ENCODE assay signal across 11 mouse cellular contexts in the genomic region with DNA sequence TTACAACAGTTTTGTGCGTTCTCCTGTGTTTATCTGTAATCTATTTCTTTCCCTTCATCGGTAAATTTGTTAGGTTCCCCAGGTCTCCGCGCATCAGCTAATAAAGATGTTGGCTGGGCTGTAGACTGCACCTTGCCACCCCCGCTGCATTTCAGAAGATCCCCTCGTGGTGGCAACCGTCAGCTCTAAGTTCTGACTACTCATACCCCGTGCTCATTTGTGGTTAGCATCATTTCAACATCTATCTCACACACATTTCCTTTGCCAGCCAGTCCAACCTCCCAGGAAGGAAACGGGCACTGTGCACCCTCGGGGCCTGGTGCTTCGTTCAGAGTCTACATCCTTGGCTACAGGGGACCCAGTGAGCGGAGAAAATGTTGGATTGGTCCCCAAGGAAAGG. TPM values are rescaled to one million over a fixed set of nuclear protein-coding genes. Genes with fewer than 3 reads are reported as not detected.
DNase-seq lines count a peak whose midpoint lies in the region; ATAC-seq and TF ChIP-seq lines count a peak whose summit lies in the region.
"Had no signal": no experiment of that assay in that cellular context is flagged by ENCODE, and none has a peak within 500 bp of the region (broad histone marks: within the 10 kb centered on the region; RNA-seq: fewer than 3 reads in every experiment).

No protein-coding gene starts in this region.

- no peak overlapping the region for H3K9ac ChIP-seq in hindbrain, embryonic 11.5 days (ENCODE audit: low read depth, low read length)
- H3K9ac ChIP-seq in kidney, embryonic 15.5 days = no peak overlapping the region
- H3K9ac ChIP-seq: embryonic facial prominence, embryonic 15.5 days; limb, embryonic 13.5 days had no signal

- H3K9me3 ChIP-seq in hindbrain, embryonic 11.5 days (ENCODE audit: control insufficient read depth, low read length) = no peaks in the 10 kb centered on the region
- H3K9me3 ChIP-seq in kidney, embryonic 15.5 days (replicated peaks) = no peaks in the 10 kb centered on the region
- H3K9me3 ChIP-seq: embryonic facial prominence, embryonic 15.5 days; limb, embryonic 13.5 days had no signal

- peak; percentile 94 for ATAC-seq in inflammation-experienced regulatory T-cells, adult 6 months
- no peak for ATAC-seq in hindbrain, embryonic 11.5 days (ENCODE audit: low FRiP score)
- ATAC-seq in kidney, embryonic 15.5 days (replicated peaks; ENCODE audit: low FRiP score) = no peak
- ATAC-seq: hindbrain, embryonic 16.5 days had no signal

- peak overlapping the region; percentile 52; the same call in 1 of the 2 replicates for H3K27ac ChIP-seq in layer of hippocampus, adult 2 months
- no peak overlapping the region for H3K27ac ChIP-seq in spleen, adult 2 months (ENCODE audit: insufficient read depth, low read length)
- H3K27ac ChIP-seq in hindbrain, embryonic 11.5 days (ENCODE audit: low read depth, low read length) = no peak overlapping the region
- H3K27ac ChIP-seq in kidney, embryonic 15.5 days = no peak overlapping the region
- H3K27ac ChIP-seq: embryonic facial prominence, embryonic 15.5 days; limb, embryonic 13.5 days had no signal

- H3K4me1 ChIP-seq in spleen, adult 2 months (ENCODE audit: control insufficient read depth, insufficient read depth, insufficient read length) = peaks cover 3% of the 10 kb centered on the region
- H3K4me1 ChIP-seq in hindbrain, embryonic 11.5 days (replicated peaks; ENCODE audit: control insufficient read depth, insufficient read depth, low read length) = 0 out of 2 replicates have a peak, but pooled peaks cover 2% of the 10 kb centered on the region
- peaks cover 33% of the 10 kb centered on the region for H3K4me1 ChIP-seq in kidney, embryonic 15.5 days

- TF ChIP-seq POLR2A in spleen, adult 2 months (IDR thresholded peaks at IDR 0.05; ENCODE audit: low read depth, low read length) = no peak

- no peak overlapping the region for H3K4me3 ChIP-seq in layer of hippocampus, adult 2 months
- no peak overlapping the region for H3K4me3 ChIP-seq in spleen, adult 2 months (ENCODE audit: extremely low read depth, insufficient read depth, insufficient read length)
- H3K4me3 ChIP-seq in hindbrain, embryonic 11.5 days (ENCODE audit: low read depth, low read length) = no peak overlapping the region
- H3K4me3 ChIP-seq in kidney, embryonic 15.5 days (replicated peaks) = no peak overlapping the region
- H3K4me3 ChIP-seq: embryonic facial prominence, embryonic 15.5 days; limb, embryonic 13.5 days had no signal

- 5% methylated on average over 12 of the region's 12 CpGs for WGBS in spleen, adult 2 months
- 76% methylated on average over 12 of the region's 12 CpGs for WGBS in hindbrain, embryonic 11.5 days
- 71% methylated on average over 12 of the region's 12 CpGs for WGBS in kidney, embryonic 15.5 days

- H3K27me3 ChIP-seq in spleen, adult 2 months (ENCODE audit: control insufficient read depth, insufficient read depth, low read length) = no peaks in the 10 kb centered on the region
- H3K27me3 ChIP-seq in hindbrain, embryonic 11.5 days (ENCODE audit: control insufficient read depth, insufficient read depth, low read length) = no peaks in the 10 kb centered on the region
- H3K27me3 ChIP-seq in kidney, embryonic 15.5 days = no peaks in the 10 kb centered on the region; the same call in 1 of the 2 replicates
- H3K27me3 ChIP-seq: embryonic facial prominence, embryonic 15.5 days; limb, embryonic 13.5 days had no signal

- no peak overlapping the region for H3K4me2 ChIP-seq in hindbrain, embryonic 11.5 days (replicated peaks; ENCODE audit: low read depth, low read length)
- no peak overlapping the region for H3K4me2 ChIP-seq in kidney, embryonic 15.5 days

- no peaks in the 10 kb centered on the region for H3K36me3 ChIP-seq in spleen, adult 2 months (ENCODE audit: control insufficient read depth, insufficient read depth, low read length)
- H3K36me3 ChIP-seq in hindbrain, embryonic 11.5 days (ENCODE audit: control insufficient read depth, insufficient read depth, low read length) = no peaks in the 10 kb centered on the region
- no peaks in the 10 kb centered on the region for H3K36me3 ChIP-seq in kidney, embryonic 15.5 days
- H3K36me3 ChIP-seq: embryonic facial prominence, embryonic 15.5 days; limb, embryonic 13.5 days had no signal

- peak; percentile 64 for TF ChIP-seq CTCF in layer of hippocampus, adult 2 months (conservative IDR thresholded peaks at IDR 0.05)
- TF ChIP-seq CTCF in spleen, adult 2 months (IDR thresholded peaks at IDR 0.05; ENCODE audit: extremely low read depth, insufficient read depth, insufficient read length, insufficient replicate concordance) = peak; percentile 57; the same call in 1 of the 2 replicates

- peak in 1 of 2 experiments; percentile 32 for DNase-seq in layer of hippocampus, adult 2 months (ENCODE audit: low spot score in 2 of 2)
- DNase-seq in layer of hippocampus, adult 9-11 months = no peak
- DNase-seq in CD8-positive naive resting alpha-beta T cell, adult 2 months (ENCODE audit: low read depth in 2 of 2, low spot score in 2 of 2) = peak; percentile 59 to 79
- DNase-seq in spleen, adult 2 months (ENCODE audit: low read depth in 1 of 2, low spot score in 2 of 2) = peak; percentile 60 to 75
- DNase-seq in ovary, adult 18-20 months (ENCODE audit: low spot score) = no peak
- no peak for DNase-seq in hindbrain, embryonic 11.5 days (ENCODE audit: low spot score)

RNA-seq across cellular contexts. Expression of gene Stum, which starts 51.5 kb away (rescaled TPM):
- 100 to 1,000 TPM; 298 to 309 TPM for total RNA-seq in layer of hippocampus, adult 2 months (2021)
- polyA plus RNA-seq in inflammation-experienced regulatory T-cells, adult 6 months (2017; shearing (Covaris generic)) = not detected
- polyA plus RNA-seq in spleen, adult 2 months (2012; rRNA removed) = 4.5 and 10.9 TPM in 2 replicates
- 0.85 and 1.0 TPM in 2 replicates for polyA plus RNA-seq in hindbrain, embryonic 11.5 days (2014; fragmentation: Nextera tagmentation; extraction: Ambion mirVana)
- 1.4 and 1.7 TPM in 2 replicates for polyA plus RNA-seq in kidney, embryonic 15.5 days (2015; fragmentation: Nextera tagmentation; extraction: Ambion mirVana)

Comparison
In these comparisons a context has a peak if more than half of its experiments do, and no peak if none do; other contexts are left out.
1. DNase-seq: peak in CD8-positive naive resting alpha-beta T cell, adult 2 months (2 of 2) and spleen, adult 2 months (2 of 2); none in layer of hippocampus, adult 9-11 months (single experiment), ovary, adult 18-20 months (single experiment) and hindbrain, embryonic 11.5 days (single experiment).